Mouse (Mus musculus): ENCODE measurements around the gene Tmem156. TPM values are rescaled to one million over a fixed set of nuclear protein-coding genes. Genes with fewer than 3 reads are reported as not detected.

The Tmem156 gene
- polyA plus RNA-seq, 1 experiment from 2014 or later: 0.71 TPM

DNA sequence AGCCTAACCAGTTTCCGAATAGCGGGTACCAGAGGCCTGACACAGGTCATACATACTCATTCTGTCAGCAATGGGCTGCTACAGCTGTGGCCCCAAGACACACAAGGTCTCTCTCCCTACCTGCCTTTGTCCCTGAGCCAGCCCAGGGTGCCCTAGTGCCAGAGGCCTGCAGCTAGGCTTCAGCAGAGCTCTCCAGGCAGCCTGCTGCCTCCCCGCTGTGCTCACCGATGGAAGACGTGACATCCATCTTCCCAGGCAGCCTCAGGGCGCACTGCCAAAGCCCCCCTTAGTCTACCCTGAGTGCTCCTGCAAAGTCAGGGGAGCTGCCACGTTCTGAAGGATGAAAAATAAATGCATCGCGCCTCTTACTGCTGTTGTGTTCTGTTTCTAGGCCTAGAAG lies 63.9 kb downstream of the Tmem156 start:
- Histone ChIP-seq H3K27me3 (ENCODE audit: control insufficient read depth, insufficient read depth, low read length) (no peaks in the 10 kb centered on the region), H3K4me1 (ENCODE audit: control insufficient read depth, insufficient read depth, low read length) (no peaks in the 10 kb centered on the region), H3K4me3 (ENCODE audit: low read length) (no peak overlapping the region), H3K36me3 (ENCODE audit: control insufficient read depth, insufficient read depth) (peaks cover 24% of the 10 kb centered on the region), H3K9me3 (replicated peaks; ENCODE audit: control insufficient read depth, low read length) (no peaks in the 10 kb centered on the region), H3K4me2 (ENCODE audit: low read depth, low read length) (no peak overlapping the region), H3K27ac (ENCODE audit: low read length) (no peak overlapping the region), H3K9ac (ENCODE audit: low read length) (no peak overlapping the region)
- 59% methylated on average over 9 of the region's 9 CpGs for WGBS
- no peak for ATAC-seq (replicated peaks; ENCODE audit: extremely low read depth, insufficient read depth, low FRiP score)

DNA sequence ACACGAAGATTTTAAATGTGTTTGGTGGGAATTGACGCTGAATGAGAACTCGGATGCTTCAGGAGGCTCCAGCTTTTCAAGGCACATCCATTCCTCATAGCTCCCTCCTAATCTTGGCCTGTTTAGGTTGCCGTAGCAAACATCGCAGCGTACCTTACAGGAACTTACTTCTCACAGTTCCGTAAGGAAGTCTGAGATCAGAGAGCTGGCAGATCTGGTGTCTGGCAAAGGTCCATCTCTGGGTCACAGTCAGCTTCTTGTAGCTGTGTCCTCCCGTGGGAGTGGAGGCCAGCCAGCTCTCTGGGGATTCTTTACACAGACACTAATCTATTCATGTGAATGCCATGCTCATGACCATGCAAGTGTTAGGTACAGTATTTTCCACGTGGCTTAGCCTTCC lies 65.2 kb downstream of the Tmem156 start:
- Histone ChIP-seq H3K36me3 (ENCODE audit: control insufficient read depth, insufficient read depth) (peaks cover 31% of the 10 kb centered on the region), H3K9ac (ENCODE audit: low read length) (no peak overlapping the region), H3K4me1 (ENCODE audit: control insufficient read depth, insufficient read depth, low read length) (no peaks in the 10 kb centered on the region), H3K4me2 (ENCODE audit: low read depth, low read length) (no peak overlapping the region), H3K9me3 (replicated peaks; ENCODE audit: control insufficient read depth, low read length) (no peaks in the 10 kb centered on the region), H3K27ac (ENCODE audit: low read length) (no peak overlapping the region), H3K27me3 (ENCODE audit: control insufficient read depth, insufficient read depth, low read length) (no peaks in the 10 kb centered on the region), H3K4me3 (ENCODE audit: low read length) (no peak overlapping the region)
- WGBS: 64% methylated on average over 9 of the region's 9 CpGs
- ATAC-seq (replicated peaks; ENCODE audit: extremely low read depth, insufficient read depth, low FRiP score): no peak

DNA sequence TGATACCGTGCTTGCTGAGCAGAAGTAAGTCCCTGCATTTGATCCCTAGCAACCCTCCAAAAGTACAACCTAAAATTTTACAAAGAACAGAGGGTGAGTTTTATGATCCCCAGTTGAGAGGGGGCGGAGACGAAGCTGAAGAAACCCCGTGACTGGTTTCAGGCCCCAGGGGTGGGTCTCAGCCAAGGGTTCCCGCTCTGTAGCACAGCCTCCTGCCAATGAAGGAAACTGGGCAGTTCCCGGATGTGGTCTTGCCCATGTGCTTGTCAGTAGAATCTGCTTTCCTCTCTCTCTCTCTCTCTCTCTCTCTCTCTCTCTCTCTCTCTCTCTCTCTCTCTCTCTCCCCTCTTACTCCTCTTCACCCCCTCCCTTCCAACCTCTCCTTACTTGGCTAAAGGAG lies 66.0 kb downstream of the Tmem156 start:
- Histone ChIP-seq H3K27ac (ENCODE audit: low read length) (no peak overlapping the region), H3K4me1 (ENCODE audit: control insufficient read depth, insufficient read depth, low read length) (no peaks in the 10 kb centered on the region), H3K36me3 (ENCODE audit: control insufficient read depth, insufficient read depth) (peaks cover 29% of the 10 kb centered on the region), H3K4me2 (ENCODE audit: low read depth, low read length) (no peak overlapping the region), H3K9ac (ENCODE audit: low read length) (no peak overlapping the region), H3K27me3 (ENCODE audit: control insufficient read depth, insufficient read depth, low read length) (no peaks in the 10 kb centered on the region), H3K9me3 (replicated peaks; ENCODE audit: control insufficient read depth, low read length) (no peaks in the 10 kb centered on the region), H3K4me3 (ENCODE audit: low read length) (no peak overlapping the region)
- 63% methylated on average over 6 of the region's 6 CpGs for WGBS
- no peak for ATAC-seq (replicated peaks; ENCODE audit: extremely low read depth, insufficient read depth, low FRiP score)

DNA sequence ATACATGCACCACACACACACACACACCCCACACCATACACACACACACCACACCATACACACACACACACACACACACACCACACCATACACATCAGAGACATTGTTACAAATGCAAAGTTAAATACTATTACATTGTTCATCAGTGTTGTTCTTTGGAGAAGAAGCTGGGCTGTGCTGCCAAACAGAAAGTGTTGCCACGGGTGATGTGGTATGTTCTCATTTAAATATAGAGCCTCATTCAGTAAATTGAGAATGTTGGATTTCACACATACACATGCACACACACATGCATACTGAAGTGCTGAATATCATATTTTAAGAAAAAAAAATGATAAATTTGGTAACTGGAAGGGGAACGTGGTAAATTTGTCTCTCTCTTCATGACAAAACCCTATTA lies 67.3 kb downstream of the Tmem156 start:
- peaks cover 24% of the 10 kb centered on the region for H3K36me3 ChIP-seq (ENCODE audit: control insufficient read depth, insufficient read depth)
- H3K9me3 ChIP-seq (replicated peaks; ENCODE audit: control insufficient read depth, low read length): no peaks in the 10 kb centered on the region
- H3K4me3 ChIP-seq (ENCODE audit: low read length): no peak overlapping the region
- ATAC-seq (replicated peaks; ENCODE audit: extremely low read depth, insufficient read depth, low FRiP score): no peak
- WGBS: 85% methylated on average over 2 of the region's 2 CpGs
- no peak overlapping the region for H3K27ac ChIP-seq (ENCODE audit: low read length)
- no peak overlapping the region for H3K9ac ChIP-seq (ENCODE audit: low read length)
- no peaks in the 10 kb centered on the region for H3K4me1 ChIP-seq (ENCODE audit: control insufficient read depth, insufficient read depth, low read length)
- no peak overlapping the region for H3K4me2 ChIP-seq (ENCODE audit: low read depth, low read length)
- no peaks in the 10 kb centered on the region for H3K27me3 ChIP-seq (ENCODE audit: control insufficient read depth, insufficient read depth, low read length)

DNA sequence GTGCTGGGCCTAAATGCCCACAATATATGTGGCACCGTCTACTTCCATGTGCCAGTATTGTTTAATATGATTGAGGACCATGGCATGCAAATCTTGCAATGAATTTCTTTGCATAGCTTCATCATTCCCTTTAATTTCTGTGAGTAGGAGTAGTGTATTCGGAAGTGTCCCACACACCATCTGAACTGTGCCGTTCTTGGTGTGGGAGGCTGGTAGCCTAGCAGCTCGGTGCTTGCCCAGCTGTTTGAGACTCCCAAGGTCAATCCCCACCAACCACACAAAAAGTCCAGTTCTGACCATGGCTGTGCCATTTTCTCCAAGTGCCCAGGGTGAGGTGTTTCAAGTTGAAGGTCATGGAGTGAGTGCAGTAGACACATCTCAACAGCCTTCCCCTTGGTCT lies 69.9 kb downstream of the Tmem156 start:
- H3K27ac ChIP-seq (ENCODE audit: low read length): no peak overlapping the region
- H3K4me2 ChIP-seq (ENCODE audit: low read depth, low read length): no peak overlapping the region
- no peaks in the 10 kb centered on the region for H3K27me3 ChIP-seq (ENCODE audit: control insufficient read depth, insufficient read depth, low read length)
- H3K9ac ChIP-seq (ENCODE audit: low read length): no peak overlapping the region
- WGBS: 94% methylated on average over 4 of the region's 4 CpGs
- H3K9me3 ChIP-seq (replicated peaks; ENCODE audit: control insufficient read depth, low read length): no peaks in the 10 kb centered on the region
- H3K4me3 ChIP-seq (ENCODE audit: low read length): no peak overlapping the region
- no peaks in the 10 kb centered on the region for H3K4me1 ChIP-seq (ENCODE audit: control insufficient read depth, insufficient read depth, low read length)
- ATAC-seq (replicated peaks; ENCODE audit: extremely low read depth, insufficient read depth, low FRiP score): no peak
- H3K36me3 ChIP-seq (ENCODE audit: control insufficient read depth, insufficient read depth): peaks cover 20% of the 10 kb centered on the region

DNA sequence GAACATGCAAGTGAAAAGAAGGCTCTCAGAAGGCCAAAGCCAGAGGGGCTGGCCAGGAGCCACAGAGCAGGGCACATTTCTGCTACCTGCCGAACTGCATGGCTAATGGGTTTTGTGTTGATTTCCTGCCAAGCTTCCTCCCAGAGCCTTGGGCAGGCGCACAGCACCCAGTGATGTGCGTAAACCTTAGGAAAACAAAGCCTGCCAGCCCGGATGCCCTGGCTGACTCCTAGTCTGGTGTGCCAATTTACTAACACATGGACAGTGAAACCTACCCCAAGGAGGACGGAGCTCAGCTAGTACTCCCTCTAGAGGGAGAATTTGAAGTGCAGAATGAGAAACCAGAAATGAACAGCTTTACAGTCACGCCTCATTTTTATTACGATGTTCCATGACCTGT lies 72.1 kb downstream of the Tmem156 start:
- H3K4me3 ChIP-seq (ENCODE audit: low read length): no peak overlapping the region
- H3K9me3 ChIP-seq (replicated peaks; ENCODE audit: control insufficient read depth, low read length): no peaks in the 10 kb centered on the region
- WGBS: 63% methylated on average over 7 of the region's 7 CpGs
- H3K36me3 ChIP-seq (ENCODE audit: control insufficient read depth, insufficient read depth): peaks cover 27% of the 10 kb centered on the region
- 0 out of 2 replicates have a peak overlapping the region, but pooled peaks have one; percentile 5 for H3K27ac ChIP-seq (ENCODE audit: low read length)
- H3K27me3 ChIP-seq (ENCODE audit: control insufficient read depth, insufficient read depth, low read length): no peaks in the 10 kb centered on the region
- H3K4me2 ChIP-seq (ENCODE audit: low read depth, low read length): no peak overlapping the region
- H3K4me1 ChIP-seq (ENCODE audit: control insufficient read depth, insufficient read depth, low read length): no peaks in the 10 kb centered on the region
- H3K9ac ChIP-seq (ENCODE audit: low read length): no peak overlapping the region
- ATAC-seq (replicated peaks; ENCODE audit: extremely low read depth, insufficient read depth, low FRiP score): no peak

DNA sequence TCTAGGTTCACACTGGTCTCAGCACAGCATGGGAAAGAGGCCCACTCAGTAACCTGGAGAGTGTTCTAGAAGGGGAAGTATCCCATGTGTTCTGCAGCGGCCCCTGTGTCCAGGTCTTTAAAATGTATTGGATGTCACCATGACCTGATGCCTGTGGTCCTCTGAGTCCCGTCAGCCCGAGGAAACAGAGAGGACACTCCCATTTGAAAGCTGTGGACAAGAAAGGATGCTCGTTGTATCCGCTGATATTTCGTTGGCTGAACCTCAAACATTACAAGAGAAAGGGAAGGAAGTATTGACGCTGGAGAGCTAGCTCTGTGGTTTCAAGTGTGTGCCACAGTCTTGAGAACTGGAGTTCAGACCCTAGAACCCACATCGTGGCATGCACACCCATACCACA lies 72.8 kb downstream of the Tmem156 start:
- no peak for ATAC-seq (replicated peaks; ENCODE audit: extremely low read depth, insufficient read depth, low FRiP score)
- 66% methylated on average over 8 of the region's 8 CpGs for WGBS

DNA sequence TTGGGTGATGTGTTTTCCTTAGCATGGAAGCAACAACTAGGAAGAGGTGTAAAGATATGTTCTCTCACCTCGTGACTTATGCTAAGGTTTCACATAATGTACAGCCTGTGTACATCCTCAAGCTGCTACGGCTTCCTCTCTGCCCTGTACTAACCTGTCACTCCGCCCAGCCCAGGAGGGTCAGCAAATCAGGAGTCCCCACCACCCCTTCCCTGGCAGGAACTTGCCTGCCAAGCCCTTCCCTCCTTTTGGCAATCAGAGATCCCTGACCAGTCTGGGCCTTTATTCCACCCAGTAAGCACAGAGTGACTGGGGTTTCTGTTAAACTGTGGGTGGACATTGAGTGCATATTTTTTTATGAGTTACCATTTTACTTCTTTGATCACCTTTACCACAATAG lies 76.4 kb downstream of the Tmem156 start:
- WGBS: 93% methylated on average over 3 of the region's 3 CpGs
- H3K4me1 ChIP-seq (ENCODE audit: control insufficient read depth, insufficient read depth, low read length): no peaks in the 10 kb centered on the region
- no peak overlapping the region for H3K4me2 ChIP-seq (ENCODE audit: low read depth, low read length)
- ATAC-seq (replicated peaks; ENCODE audit: extremely low read depth, insufficient read depth, low FRiP score): no peak
- H3K9me3 ChIP-seq (replicated peaks; ENCODE audit: control insufficient read depth, low read length): no peaks in the 10 kb centered on the region; the same call in 1 of the 2 replicates
- H3K36me3 ChIP-seq (ENCODE audit: control insufficient read depth, insufficient read depth): peaks cover 16% of the 10 kb centered on the region
- no peak overlapping the region for H3K9ac ChIP-seq (ENCODE audit: low read length)
- no peak overlapping the region for H3K4me3 ChIP-seq (ENCODE audit: low read length)
- no peak overlapping the region for H3K27ac ChIP-seq (ENCODE audit: low read length)
- H3K27me3 ChIP-seq (ENCODE audit: control insufficient read depth, insufficient read depth, low read length): no peaks in the 10 kb centered on the region

More for the DNA sequence above, 72.8 kb downstream of the Tmem156 start:
- no peak overlapping the region for H3K27ac ChIP-seq (ENCODE audit: low read length)
- no peaks in the 10 kb centered on the region for H3K27me3 ChIP-seq (ENCODE audit: control insufficient read depth, insufficient read depth, low read length)
- no peak overlapping the region for H3K4me2 ChIP-seq (ENCODE audit: low read depth, low read length)
- no peaks in the 10 kb centered on the region for H3K9me3 ChIP-seq (replicated peaks; ENCODE audit: control insufficient read depth, low read length)
- no peaks in the 10 kb centered on the region for H3K4me1 ChIP-seq (ENCODE audit: control insufficient read depth, insufficient read depth, low read length)
- no peak overlapping the region for H3K4me3 ChIP-seq (ENCODE audit: low read length)
- H3K36me3 ChIP-seq (ENCODE audit: control insufficient read depth, insufficient read depth): peaks cover 26% of the 10 kb centered on the region
- H3K9ac ChIP-seq (ENCODE audit: low read length): no peak overlapping the region

DNA sequence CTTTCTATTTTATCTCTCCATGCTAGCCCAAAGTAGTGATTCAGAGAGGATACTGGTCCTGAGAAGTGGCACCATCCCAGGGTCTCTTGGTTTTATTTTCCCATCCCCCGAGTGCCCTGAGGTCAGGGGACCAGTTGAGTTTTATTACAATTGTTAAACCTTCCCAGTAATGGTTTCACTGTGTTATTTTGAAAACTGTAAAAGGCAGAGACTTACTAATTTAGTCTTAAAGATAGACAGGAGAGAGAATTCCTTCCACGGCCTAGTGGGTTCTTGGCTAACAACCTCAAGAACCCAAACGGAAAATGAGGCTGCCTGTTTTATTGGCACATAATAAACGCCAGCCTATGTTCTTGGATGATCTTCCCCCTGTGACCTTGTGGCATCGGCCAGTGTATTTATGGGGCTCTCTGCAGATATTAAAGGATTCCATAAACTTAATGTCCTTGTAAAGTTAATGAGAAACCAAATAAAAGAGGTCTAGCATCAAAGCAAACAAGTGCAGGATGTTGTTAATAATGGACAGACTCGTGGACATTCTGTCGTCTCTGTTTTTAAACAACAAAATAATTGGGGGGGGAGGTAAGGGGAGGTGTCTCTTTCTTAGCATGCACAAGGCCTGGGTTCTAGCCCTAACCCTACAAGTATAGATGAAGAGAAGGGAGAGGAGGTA lies 79.9 kb downstream of the Tmem156 start:
- H3K9ac ChIP-seq (ENCODE audit: low read length): no peak overlapping the region
- no peak overlapping the region for H3K4me2 ChIP-seq (ENCODE audit: low read depth, low read length)
- H3K4me3 ChIP-seq (ENCODE audit: low read length): no peak overlapping the region
- H3K27me3 ChIP-seq (ENCODE audit: control insufficient read depth, insufficient read depth, low read length): no peaks in the 10 kb centered on the region
- 80% methylated on average over 7 of the region's 7 CpGs for WGBS
- peaks cover 29% of the 10 kb centered on the region for H3K36me3 ChIP-seq (ENCODE audit: control insufficient read depth, insufficient read depth)
- H3K27ac ChIP-seq (ENCODE audit: low read length): no peak overlapping the region
- no peaks in the 10 kb centered on the region; the same call in 1 of the 2 replicates for H3K9me3 ChIP-seq (replicated peaks; ENCODE audit: control insufficient read depth, low read length)
- H3K4me1 ChIP-seq (ENCODE audit: control insufficient read depth, insufficient read depth, low read length): no peaks in the 10 kb centered on the region
- ATAC-seq (replicated peaks; ENCODE audit: extremely low read depth, insufficient read depth, low FRiP score): no peak

Data from heart, embryonic 16.5 days (tissue).